Mouse (Mus musculus): ENCODE results near the gene Sh3rf3. TPM values are rescaled to one million over a fixed set of nuclear protein-coding genes. Genes with fewer than 3 reads are reported as not detected.

The Sh3rf3 gene
- total RNA-seq, 1 experiment from 2014 or later = 0.82 TPM

GRCm38 (mm10) chr10:58854548-58855198 is 41.5 kb downstream of the Sh3rf3 start:
- no peak for DNase-seq

DNA sequence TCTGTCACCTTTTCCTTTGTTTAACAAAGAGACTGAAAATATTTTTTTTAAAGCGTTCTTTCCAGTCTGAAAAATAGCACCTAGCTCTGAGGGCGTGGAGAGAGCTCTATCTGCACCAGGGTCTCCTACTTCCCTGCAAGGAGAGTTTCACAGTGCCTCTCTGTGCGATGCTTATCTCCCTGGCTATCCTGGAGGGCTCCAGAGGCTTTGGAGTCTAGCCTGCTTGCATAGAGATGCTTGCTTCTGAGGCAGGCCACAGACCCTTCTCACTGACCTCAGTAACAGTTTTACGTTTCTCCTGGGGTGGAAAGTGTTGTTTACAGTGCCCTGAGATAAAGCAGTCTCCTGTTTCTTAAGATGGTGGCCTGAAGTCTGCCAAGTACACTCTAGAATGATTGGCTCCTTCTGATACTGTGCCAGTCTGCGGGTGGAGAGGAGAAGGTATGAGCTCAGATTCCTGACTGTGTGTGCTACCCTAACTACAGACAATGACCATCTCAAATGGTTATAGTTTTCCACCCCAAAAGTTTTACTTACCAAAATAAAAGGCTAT is 42.1 kb downstream of the Sh3rf3 start:
- no peak for DNase-seq

DNA sequence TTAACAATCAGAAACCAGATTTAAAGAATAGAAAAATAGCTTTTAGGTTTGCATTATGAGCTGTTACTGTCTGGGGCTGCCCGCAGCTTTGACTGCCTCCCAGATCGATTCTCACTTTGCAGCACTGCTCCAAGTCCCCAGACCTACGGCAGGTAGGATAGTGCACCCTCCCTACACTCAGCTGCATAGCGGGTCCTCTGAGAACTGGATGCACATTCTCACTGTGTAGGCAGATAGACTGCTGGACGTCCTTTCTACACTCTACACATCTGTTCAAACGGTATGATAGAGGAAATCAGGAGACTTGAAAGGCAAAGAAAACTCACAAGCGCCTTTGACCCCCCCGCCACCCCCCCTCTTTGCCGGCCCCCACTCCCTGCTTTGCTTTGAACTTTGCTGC is 42.7 kb downstream of the Sh3rf3 start:
- DNase-seq = no peak

- no peak for DNase-seq
These were observed 43.6 kb downstream of the Sh3rf3 start for GRCm38 (mm10) chr10:58856742-58857141.

GRCm38 (mm10) chr10:58864735-58865134 is 51.6 kb downstream of the Sh3rf3 start:
- no peak for DNase-seq

- DNase-seq = no peak
These were observed 54.4 kb downstream of the Sh3rf3 start for GRCm38 (mm10) chr10:58867536-58867935.

GRCm38 (mm10) chr10:58869836-58870235 is 56.7 kb downstream of the Sh3rf3 start:
- DNase-seq = no peak

GRCm38 (mm10) chr10:58871149-58871820 is 58.1 kb downstream of the Sh3rf3 start:
- DNase-seq = no peak

- no peak for DNase-seq
These were observed 58.8 kb downstream of the Sh3rf3 start for GRCm38 (mm10) chr10:58871821-58872577.

GRCm38 (mm10) chr10:58877835-58878234 is 64.7 kb downstream of the Sh3rf3 start:
- no peak for DNase-seq

DNA sequence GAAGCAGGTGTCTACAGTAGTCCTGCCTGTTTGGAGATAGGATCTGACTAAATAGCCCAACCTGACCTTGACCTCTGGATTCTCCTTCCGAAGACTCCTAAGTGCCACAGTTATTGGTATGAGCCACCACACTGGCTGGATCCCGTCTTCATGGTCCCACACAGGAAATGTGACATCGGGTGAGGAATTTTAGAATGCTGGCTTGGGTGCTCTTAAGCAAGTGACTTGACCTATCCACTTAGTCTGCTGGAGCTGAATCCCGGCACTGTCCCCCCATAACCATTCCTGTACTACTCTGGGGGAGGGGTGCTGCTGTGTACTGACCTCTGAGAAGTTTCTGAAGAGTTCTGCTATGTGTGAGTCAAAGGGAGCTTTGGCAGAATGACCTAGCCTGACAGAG is 65.5 kb downstream of the Sh3rf3 start:
- no peak for DNase-seq

- no peak for DNase-seq
These were observed 69.6 kb downstream of the Sh3rf3 start for GRCm38 (mm10) chr10:58882741-58883140.

GRCm38 (mm10) chr10:58885351-58885750 is 72.2 kb downstream of the Sh3rf3 start:
- DNase-seq = no peak

GRCm38 (mm10) chr10:58885816-58886215 is 72.7 kb downstream of the Sh3rf3 start:
- no peak for DNase-seq

- no peak for DNase-seq
These were observed 77.7 kb downstream of the Sh3rf3 start for GRCm38 (mm10) chr10:58890671-58891439.

DNA sequence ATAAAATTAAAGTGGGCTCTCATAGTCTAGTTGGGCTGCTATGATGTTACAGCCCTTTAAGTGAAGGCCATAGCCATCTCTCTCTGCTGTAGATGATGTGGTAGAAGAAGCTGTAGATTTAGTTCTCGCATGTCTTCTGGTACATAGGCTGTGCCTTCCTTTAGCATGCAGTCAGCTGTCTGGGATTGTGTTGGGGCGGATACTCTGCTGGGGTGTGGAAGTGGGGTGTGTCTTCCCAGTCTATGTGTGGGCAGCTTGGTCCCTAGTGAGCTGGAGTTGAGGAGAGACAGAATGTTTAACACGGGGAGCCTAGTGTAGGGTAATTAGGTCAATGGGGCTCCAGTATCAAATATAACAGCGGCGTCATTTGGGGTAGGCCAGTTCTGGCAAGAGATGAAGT is 82.3 kb downstream of the Sh3rf3 start:
- DNase-seq = no peak

- no peak for DNase-seq
These were observed 83.9 kb downstream of the Sh3rf3 start for GRCm38 (mm10) chr10:58897009-58897543.

DNA sequence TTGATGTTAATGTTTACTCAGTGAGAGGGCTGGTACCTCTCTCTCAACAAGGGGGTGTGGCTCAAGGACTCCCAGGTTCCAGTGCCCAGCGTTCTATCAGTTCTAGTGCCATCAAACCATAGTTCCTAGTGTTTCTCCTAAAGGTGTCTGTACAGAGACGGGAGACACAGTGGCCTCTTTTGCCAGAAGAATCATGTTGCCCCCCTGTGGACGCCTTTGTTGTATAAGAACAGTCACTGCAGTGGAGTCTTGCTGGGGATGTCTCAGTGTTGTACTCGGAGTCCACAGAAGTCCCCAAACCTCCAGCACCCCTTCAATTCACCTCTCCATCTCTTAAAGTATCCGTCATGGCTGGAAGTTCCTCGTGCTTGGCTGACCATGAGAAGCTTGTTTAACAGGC is 92.1 kb downstream of the Sh3rf3 start:
- no peak for DNase-seq

DNA sequence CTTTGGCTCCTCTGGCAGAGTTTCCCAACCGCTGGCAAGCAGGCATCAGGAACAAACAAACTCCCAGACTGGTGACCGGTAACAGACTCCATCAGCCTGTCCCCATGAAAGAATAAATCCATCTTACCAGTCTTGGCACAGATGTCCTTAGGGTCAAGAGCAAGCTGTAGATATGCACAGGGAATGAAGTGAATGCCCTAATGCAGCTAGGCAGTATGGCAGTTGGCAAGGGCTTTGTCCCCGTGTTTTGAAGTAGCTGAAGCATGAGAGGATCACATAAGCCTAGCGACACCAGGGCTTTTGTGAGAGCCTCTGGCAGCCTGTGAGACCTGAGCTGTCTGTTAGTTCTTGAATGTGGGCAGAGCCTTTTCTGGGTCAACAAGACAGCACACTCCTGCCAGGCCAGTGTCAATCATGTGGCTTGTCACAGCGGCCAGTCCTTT is 93.9 kb downstream of the Sh3rf3 start:
- DNase-seq = no peak

DNA sequence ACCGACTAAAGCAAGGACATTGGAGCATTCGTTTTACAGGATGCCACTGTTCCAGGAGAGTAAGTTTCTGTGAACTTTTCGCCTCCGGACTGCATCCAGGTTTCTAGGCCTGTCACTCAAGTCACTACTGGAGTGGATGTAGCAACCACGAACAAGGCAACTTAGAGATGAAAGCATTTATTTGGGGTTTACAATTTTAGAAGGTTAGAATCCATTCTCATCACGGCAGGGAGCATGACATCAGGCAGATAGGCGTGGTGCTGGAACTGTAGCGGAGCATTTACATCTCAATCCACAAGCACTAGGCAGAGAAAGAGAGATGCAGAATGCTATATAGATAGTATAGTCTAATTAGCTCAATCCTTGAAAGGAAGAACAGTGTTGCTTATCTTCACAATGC is 95.3 kb downstream of the Sh3rf3 start:
- DNase-seq = no peak

DNA sequence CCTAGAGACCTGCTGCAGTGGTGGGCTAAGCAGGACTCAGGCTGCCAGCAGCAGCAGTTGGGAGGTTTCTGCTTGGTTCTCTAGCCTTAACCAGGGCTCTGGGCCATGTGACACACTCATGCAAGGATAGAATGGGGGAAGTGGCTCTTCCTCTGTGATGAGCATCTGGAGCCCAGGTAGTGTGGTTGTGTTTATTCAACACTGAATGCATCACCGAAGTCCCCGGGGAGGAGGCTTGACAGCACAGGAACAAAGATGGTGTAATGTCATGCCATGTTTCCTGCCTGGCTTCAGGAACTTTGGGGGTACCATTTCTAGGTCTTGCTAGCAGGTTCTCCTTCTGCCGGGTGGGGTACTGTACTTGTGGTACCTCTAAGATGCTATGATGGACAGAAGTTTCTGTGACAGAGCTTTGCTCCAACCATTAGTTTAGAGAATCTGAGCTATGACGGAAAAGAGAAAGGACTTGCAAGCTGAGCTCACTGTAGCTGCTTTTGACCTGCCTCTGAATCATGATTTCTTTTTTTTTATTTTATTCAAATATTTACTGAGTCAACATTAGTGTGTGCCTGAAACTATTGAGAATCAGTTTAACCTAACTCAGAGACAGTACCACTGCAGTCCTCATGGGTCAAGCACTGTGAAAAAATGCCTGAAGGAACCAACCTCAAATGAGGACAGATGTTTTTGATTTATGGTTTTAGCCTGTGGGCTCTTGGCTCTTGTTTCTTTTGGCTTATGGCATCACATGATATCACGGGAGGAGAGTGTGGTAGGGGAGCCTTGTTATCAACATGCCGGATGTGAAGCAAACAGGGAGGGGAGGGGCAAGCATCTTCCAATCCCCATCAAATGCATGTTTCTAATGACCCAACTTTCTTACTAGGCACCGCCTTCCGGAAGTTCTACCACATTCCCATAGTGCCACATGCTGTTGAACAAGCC is 102.4 kb downstream of the Sh3rf3 start:
- no peak for DNase-seq
